Mouse (Mus musculus): ENCODE measurements at regions not wholly inside any gene's neighbourhood (a gene's known extent, or its start where the extent isn't known, plus 50 kb on each side); places are given as distances from the start of the nearest gene placed in this dataset.

DNA sequence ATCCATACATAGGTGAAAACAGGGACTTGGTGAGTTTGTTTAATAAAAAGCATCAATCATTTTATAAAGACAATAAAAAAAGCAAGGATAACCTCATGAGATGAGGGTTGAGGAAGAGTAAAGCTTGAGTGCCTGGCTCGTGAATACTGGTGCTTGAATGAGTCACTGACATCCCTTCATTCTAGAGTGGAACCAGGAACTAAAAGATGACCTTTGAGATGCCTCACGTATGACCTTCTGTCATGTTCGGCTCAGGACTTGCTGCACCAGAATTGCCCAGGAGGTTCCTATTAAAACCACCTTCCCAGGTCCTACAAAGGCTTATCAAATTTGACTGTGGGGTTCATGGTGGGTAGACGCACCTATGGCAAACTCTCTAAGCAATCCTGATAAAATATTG lies 61.5 kb upstream of the Elac2 start:
- no peak for DNase-seq (ENCODE audit: low spot score)

DNA sequence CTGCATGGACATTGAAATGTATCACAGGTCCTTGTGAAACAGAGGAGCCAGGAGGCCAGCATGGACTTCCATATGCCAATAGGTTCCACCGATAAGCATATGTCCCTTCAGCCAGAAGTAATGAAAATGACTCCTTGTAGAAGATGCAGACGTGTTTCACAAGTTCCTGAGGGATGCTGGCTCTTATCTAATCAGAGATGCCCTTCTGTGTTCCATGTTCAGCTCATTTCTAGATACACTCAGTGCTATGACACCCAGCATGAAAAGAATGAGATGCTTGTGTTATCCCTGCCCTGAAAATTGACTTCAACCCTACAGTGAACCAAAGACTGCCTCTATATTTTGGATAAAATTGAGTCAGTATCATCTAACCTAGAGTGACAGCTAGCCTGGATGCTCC lies 53.8 kb upstream of the Elac2 start:
- no peak for DNase-seq (ENCODE audit: low spot score)

DNA sequence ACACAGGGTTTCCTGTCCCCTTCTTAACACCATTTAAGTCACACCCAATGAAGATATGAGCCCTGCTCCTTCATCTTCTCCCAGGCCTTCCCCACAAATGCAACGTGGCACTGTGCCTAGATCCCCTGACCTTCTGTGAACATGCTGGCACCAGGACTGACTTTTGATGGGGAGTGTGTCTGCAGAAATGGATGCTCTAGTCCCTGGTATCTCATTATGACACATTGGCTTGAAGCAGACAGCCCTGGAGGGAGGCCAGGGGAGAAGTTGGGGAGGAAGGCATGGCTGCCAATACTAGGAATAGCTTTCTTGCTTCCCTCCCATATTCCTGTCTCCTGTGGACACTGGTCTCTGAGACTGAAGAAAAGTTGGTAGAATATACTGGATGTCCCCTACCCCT lies 52.9 kb upstream of the Elac2 start:
- DNase-seq (ENCODE audit: low spot score): no peak
